Mouse (Mus musculus) Patski (cell line): ENCODE measurements around the gene Zfp398. TPM values are rescaled to one million over a fixed set of nuclear protein-coding genes. Genes with fewer than 3 reads are reported as not detected.
A peak's percentile ranks its signal among the peaks of the same experiment; 100 is the strongest.

ENCODE experiments used
- ATAC-seq: fragments of 100-300 bp; one replicate; pipeline ENCODE4 v1.8.0; 2021
- CTCF ChIA-PET: fragments of 350-600 bp; sonication (Branson Sonifier 250); formaldehyde crosslinking; loops from one replicate; lab custom pipeline; 2022; ENCODE audit warnings: inconsistent platforms; lab: Charles Lee
- POLR2A ChIA-PET: fragments of 350-600 bp; sonication (Branson Sonifier 250); formaldehyde crosslinking; loops from one replicate; lab custom pipeline; 2022; ENCODE audit warnings: antibody characterized with exemption, inconsistent platforms; lab: Charles Lee
- DNase-seq: peaks from one replicate; pipeline ENCODE4 v3.0.0-alpha.2; 2011; ENCODE audit warnings: low read depth, low spot score
- H3K27me3 ChIP-seq: fragments of 371-371 bp; one replicate; pipeline ENCODE4 v1.5.1; 2021
- CTCF ChIP-seq: fragments of 100-300 bp; IDR thresholded peaks from one replicate; pipeline ENCODE4 v1.5.1; 2021
- in situ Hi-C: fragments of 300-500 bp; cut with MboI; formaldehyde crosslinking; loops from 3 replicates; pipeline ENCODE4 v1.11.1; 2018; ENCODE audit warnings: low pct_unique_long_range_greater_than_20kb, mixed read lengths
- polyA plus RNA-seq: library from polyadenylated mRNA; unstranded; gene quantifications from one replicate; pipeline ENCODE4 v1.2.3, GENCODE M21; 2021

The Zfp398 gene
- polyA plus RNA-seq, 1 experiment from 2014 or later: 7.0 TPM

- TF ChIP-seq CTCF: no peak
- ChIA-PET POLR2A (no interaction called here), CTCF (interaction anchor here (1.1 to 1.3 kb wide), 2 partner anchors 13 to 32 kb away, joined by 3 read pairs; no protein-coding TSS in a partner anchor)
- DNase-seq (no peak), ATAC-seq (no peak)
- H3K27me3 ChIP-seq: no peaks in the 10 kb centered on the region
- in situ Hi-C loops: no loop called here
These were observed 83.4 kb downstream of the Zfp398 start for GRCm38 (mm10) chr6:47918768-47919274.

GRCm38 (mm10) chr6:47919646-47920446 lies 84.4 kb downstream of the Zfp398 start:
- CTCF ChIA-PET: interaction anchor here (0.8 to 2.6 kb wide), 4 partner anchors 14 to 866 kb away, joined by 3 to 6 read pairs (median 4); no protein-coding TSS in a partner anchor
- POLR2A ChIA-PET: no interaction called here
- no peak for TF ChIP-seq CTCF
- DNase-seq (no peak), ATAC-seq (no peak)
- no peaks in the 10 kb centered on the region for H3K27me3 ChIP-seq
- in situ Hi-C loops: no loop called here

GRCm38 (mm10) chr6:47920447-47921340 lies 85.2 kb downstream of the Zfp398 start, which contains the start of gene Zfp212:
Gene Zfp212, plus strand, starts transcription at chr6:47920476.
- ATAC-seq: peak; percentile 82
- no peaks in the 10 kb centered on the region for H3K27me3 ChIP-seq
- CTCF ChIA-PET: interaction anchor here (1.0 to 2.6 kb wide), 3 partner anchors 14 to 59 kb away, joined by 3 to 6 read pairs (median 3); no protein-coding TSS in a partner anchor
- in situ Hi-C loops: no loop called here
- TF ChIP-seq CTCF: peak; percentile 71
- POLR2A ChIA-PET: no interaction called here
- peak; percentile 28 for DNase-seq

Other genes starting within 250 kb of the Zfp398 start
- 125 TPM for gene Ezh2, start 240.3 kb upstream of the Zfp398 start, polyA plus RNA-seq
- gene Pdia4, start 22.2 kb upstream of the Zfp398 start, polyA plus RNA-seq: 241 TPM
- 0.82 TPM for gene Zfp786, start 4.8 kb upstream of the Zfp398 start, polyA plus RNA-seq
- 9.5 TPM for gene Zfp282, start 41.5 kb downstream of the Zfp398 start, polyA plus RNA-seq
- gene Zfp212, start 84.8 kb downstream of the Zfp398 start, polyA plus RNA-seq: 17.7 TPM
- gene Zfp956, start 117.7 kb downstream of the Zfp398 start, polyA plus RNA-seq: 6.2 TPM
- 36.1 TPM for gene Zfp777, start 213.2 kb downstream of the Zfp398 start, polyA plus RNA-seq